Mouse (Mus musculus) retina, postnatal 1 day (tissue): ENCODE measurements around the gene Cracr2a.

Experiments used
- DNase-seq: peaks from one replicate; pipeline ENCODE4 v3.0.0-alpha.2; 2012

Gene Cracr2a

DNA sequence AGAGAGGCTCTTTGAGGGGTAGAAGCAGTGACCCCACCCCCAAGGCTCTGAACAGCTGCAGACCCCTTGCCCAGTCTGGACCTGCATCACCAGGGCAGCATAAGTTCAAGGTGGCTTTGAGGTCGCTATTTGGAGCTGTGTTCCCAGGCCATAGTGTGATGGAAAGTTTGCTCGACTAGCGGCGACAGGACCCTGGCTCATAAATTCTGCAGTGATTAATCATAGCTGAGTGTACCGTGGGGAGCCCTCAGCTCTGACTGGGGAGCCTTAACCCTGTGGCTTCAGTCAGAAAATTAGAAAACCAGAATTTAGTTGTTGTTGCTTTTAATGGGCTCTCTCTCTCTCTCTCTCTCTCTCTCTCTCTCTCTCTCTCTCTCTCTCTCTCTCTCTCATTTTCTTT, 153.8 kb downstream of the Cracr2a start:
- no peak for DNase-seq

GRCm38 (mm10) chr6:127715428-127715827, 154.3 kb downstream of the Cracr2a start:
- peak; percentile 57 for DNase-seq

DNA sequence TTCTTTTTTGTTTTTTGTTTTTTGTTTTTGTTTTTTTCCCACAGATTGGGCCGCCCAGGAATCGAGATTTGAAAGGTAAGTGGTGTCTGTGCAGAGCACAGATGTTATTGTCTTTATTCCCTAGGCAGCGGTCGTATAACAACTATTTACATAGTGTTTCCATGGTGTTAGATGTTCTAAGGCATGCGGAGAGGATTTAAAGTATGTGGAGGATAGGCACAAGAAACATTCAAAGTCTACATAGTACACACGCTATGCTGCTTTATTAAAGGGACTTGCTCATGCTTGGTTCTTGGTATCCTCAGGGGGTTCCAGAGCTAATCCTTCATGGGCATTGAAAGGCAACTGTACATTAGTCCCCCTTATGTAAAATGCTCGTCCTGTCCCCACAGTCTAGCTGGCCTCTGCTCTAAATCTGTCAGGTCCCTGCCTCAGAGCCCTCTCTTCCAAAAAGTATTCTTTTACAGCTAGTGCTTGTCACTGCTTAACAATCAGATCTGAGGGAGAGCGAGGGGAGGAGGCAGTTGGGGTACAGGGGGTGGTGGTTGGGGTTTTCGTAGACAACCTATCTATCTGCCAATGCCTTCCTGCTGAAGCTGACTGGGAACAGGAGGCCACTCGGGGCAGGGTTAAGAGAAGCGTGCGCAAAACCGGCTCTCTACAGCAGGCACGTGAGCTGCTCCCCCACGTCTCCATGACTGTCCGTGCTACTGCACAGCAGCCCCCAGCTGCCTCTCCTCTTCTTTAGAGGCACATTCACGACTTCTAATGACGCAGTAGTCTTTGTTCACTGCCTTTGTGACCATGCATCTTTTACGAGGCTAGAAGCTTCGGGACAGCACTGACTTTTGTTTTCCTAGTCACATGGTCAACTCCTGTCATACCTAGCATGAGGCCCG, 156.3 kb downstream of the Cracr2a start:
- peak; percentile 22 for DNase-seq

DNA sequence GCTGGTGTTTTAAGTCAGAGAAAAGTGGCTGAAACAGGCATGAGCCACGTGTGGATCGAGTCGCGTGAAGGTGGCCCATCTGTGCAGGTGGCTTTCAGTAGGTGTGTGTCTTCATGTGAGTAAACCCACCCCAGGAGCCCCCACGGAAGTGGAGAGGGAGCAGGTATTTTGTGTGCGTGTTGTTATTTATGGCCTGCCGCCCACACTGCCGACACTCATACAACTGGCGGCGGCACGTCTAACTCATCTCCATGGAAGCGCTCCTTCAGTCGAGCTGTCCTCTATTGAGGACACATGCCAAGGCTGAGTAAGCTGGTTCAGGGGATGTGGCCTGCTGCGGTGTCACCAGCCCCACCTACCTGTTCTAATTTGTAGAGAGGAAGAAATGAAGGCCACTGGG, 158.7 kb downstream of the Cracr2a start:
- DNase-seq, result no peak

GRCm38 (mm10) chr6:127723126-127723525, 162.0 kb downstream of the Cracr2a start:
- DNase-seq, result peak; percentile 66
